Mouse (Mus musculus): ENCODE data around the gene Insm2. TPM values are rescaled to one million over a fixed set of nuclear protein-coding genes. Genes with fewer than 3 reads are reported as not detected.
A peak's percentile ranks its signal among the peaks of the same experiment; 100 is the strongest.
"Not testable (repeated sequence)": the region's sequence is repeated elsewhere in the genome, so short reads cannot be mapped to it uniquely, and the experiment has no call there.

Insm2 gene
- polyA plus RNA-seq (2011; ENCODE audit: insufficient read length, low read depth, missing spikeins), result not detected in 2 replicates

GRCm38 (mm10) chr12:55598887-55599561, at the start of gene Insm2:
Insm2 (plus strand) TSS chr12:55599427.
- Histone ChIP-seq H3K4me1 (ENCODE audit: control insufficient read depth, insufficient read depth, low read length) (no peaks in the 10 kb centered on the region), H3K4me3 (ENCODE audit: insufficient read depth, low read length) (peak within 1 kb of the TSS; percentile 20), H3K27ac (ENCODE audit: insufficient read depth, low read length) (no peak within 1 kb of the TSS)
- TF ChIP-seq POLR2A (IDR thresholded peaks at IDR 0.05; ENCODE audit: low read depth, low read length) (no peak), CTCF (IDR thresholded peaks at IDR 0.05; ENCODE audit: borderline replicate concordance, insufficient read depth, low read length) (no peak)

GRCm38 (mm10) chr12:55554901-55555300, 44.3 kb upstream of the Insm2 start:
- H3K4me1 ChIP-seq (ENCODE audit: control insufficient read depth, insufficient read depth, low read length); H3K27ac ChIP-seq (ENCODE audit: insufficient read depth, low read length); H3K4me3 ChIP-seq (ENCODE audit: insufficient read depth, low read length): not testable (repeated sequence)

- H3K4me3 ChIP-seq (ENCODE audit: insufficient read depth, low read length), result no peak overlapping the region
- no peak overlapping the region for H3K27ac ChIP-seq (ENCODE audit: insufficient read depth, low read length)
- H3K4me1 ChIP-seq (ENCODE audit: control insufficient read depth, insufficient read depth, low read length), result no peaks in the 10 kb centered on the region
- no peak for TF ChIP-seq CTCF (IDR thresholded peaks at IDR 0.05; ENCODE audit: borderline replicate concordance, insufficient read depth, low read length)
- no peak for TF ChIP-seq POLR2A (IDR thresholded peaks at IDR 0.05; ENCODE audit: low read depth, low read length)
Measured at GRCm38 (mm10) chr12:55557866-55558265, 41.4 kb upstream of the Insm2 start.

GRCm38 (mm10) chr12:55559184-55559855, 39.9 kb upstream of the Insm2 start:
- Histone ChIP-seq H3K27ac (ENCODE audit: insufficient read depth, low read length) (no peak overlapping the region), H3K4me3 (ENCODE audit: insufficient read depth, low read length) (no peak overlapping the region), H3K4me1 (ENCODE audit: control insufficient read depth, insufficient read depth, low read length) (no peaks in the 10 kb centered on the region; the same call in 1 of the 2 replicates)
- TF ChIP-seq POLR2A (IDR thresholded peaks at IDR 0.05; ENCODE audit: low read depth, low read length) (no peak), CTCF (IDR thresholded peaks at IDR 0.05; ENCODE audit: borderline replicate concordance, insufficient read depth, low read length) (no peak)

GRCm38 (mm10) chr12:55560025-55560690, 39.1 kb upstream of the Insm2 start:
- H3K4me1 ChIP-seq (ENCODE audit: control insufficient read depth, insufficient read depth, low read length), result no peaks in the 10 kb centered on the region; the same call in 1 of the 2 replicates
- no peak for TF ChIP-seq POLR2A (IDR thresholded peaks at IDR 0.05; ENCODE audit: low read depth, low read length)
- H3K4me3 ChIP-seq (ENCODE audit: insufficient read depth, low read length), result peak overlapping the region; percentile 35
- no peak overlapping the region for H3K27ac ChIP-seq (ENCODE audit: insufficient read depth, low read length)

- Histone ChIP-seq H3K4me1 (ENCODE audit: control insufficient read depth, insufficient read depth, low read length) (no peaks in the 10 kb centered on the region; the same call in 1 of the 2 replicates), H3K4me3 (ENCODE audit: insufficient read depth, low read length) (no peak overlapping the region), H3K27ac (ENCODE audit: insufficient read depth, low read length) (no peak overlapping the region)
- TF ChIP-seq CTCF (IDR thresholded peaks at IDR 0.05; ENCODE audit: borderline replicate concordance, insufficient read depth, low read length) (no peak), POLR2A (IDR thresholded peaks at IDR 0.05; ENCODE audit: low read depth, low read length) (no peak)
Measured at GRCm38 (mm10) chr12:55563742-55564141, 35.5 kb upstream of the Insm2 start.

- Histone ChIP-seq H3K4me3 (ENCODE audit: insufficient read depth, low read length) (no peak overlapping the region), H3K4me1 (ENCODE audit: control insufficient read depth, insufficient read depth, low read length) (no peaks in the 10 kb centered on the region; the same call in 1 of the 2 replicates), H3K27ac (ENCODE audit: insufficient read depth, low read length) (no peak overlapping the region)
- TF ChIP-seq POLR2A (IDR thresholded peaks at IDR 0.05; ENCODE audit: low read depth, low read length) (no peak), CTCF (IDR thresholded peaks at IDR 0.05; ENCODE audit: borderline replicate concordance, insufficient read depth, low read length) (no peak)
Measured at GRCm38 (mm10) chr12:55564187-55564963, 34.9 kb upstream of the Insm2 start.

- no peak for TF ChIP-seq POLR2A (IDR thresholded peaks at IDR 0.05; ENCODE audit: low read depth, low read length)
- TF ChIP-seq CTCF (IDR thresholded peaks at IDR 0.05; ENCODE audit: borderline replicate concordance, insufficient read depth, low read length), result no peak
- no peak within 1 kb of the TSS for H3K4me3 ChIP-seq (ENCODE audit: insufficient read depth, low read length)
- no peak within 1 kb of the TSS for H3K27ac ChIP-seq (ENCODE audit: insufficient read depth, low read length)
- no peaks in the 10 kb centered on the region; the same call in 1 of the 2 replicates for H3K4me1 ChIP-seq (ENCODE audit: control insufficient read depth, insufficient read depth, low read length)
Measured at GRCm38 (mm10) chr12:55565206-55565605, 34.0 kb upstream of the Insm2 start, which contains the start of gene Aldoart2. Aldoart2 (plus strand) TSS chr12:55565239.

- Histone ChIP-seq H3K4me1 (ENCODE audit: control insufficient read depth, insufficient read depth, low read length) (no peaks in the 10 kb centered on the region; the same call in 1 of the 2 replicates), H3K4me3 (ENCODE audit: insufficient read depth, low read length) (no peak overlapping the region), H3K27ac (ENCODE audit: insufficient read depth, low read length) (no peak overlapping the region)
- TF ChIP-seq POLR2A (IDR thresholded peaks at IDR 0.05; ENCODE audit: low read depth, low read length) (no peak), CTCF (IDR thresholded peaks at IDR 0.05; ENCODE audit: borderline replicate concordance, insufficient read depth, low read length) (no peak)
Measured at GRCm38 (mm10) chr12:55565867-55566266, 33.4 kb upstream of the Insm2 start.
